8 mouse cellular contexts compared by ENCODE assay signal in the genomic region with DNA sequence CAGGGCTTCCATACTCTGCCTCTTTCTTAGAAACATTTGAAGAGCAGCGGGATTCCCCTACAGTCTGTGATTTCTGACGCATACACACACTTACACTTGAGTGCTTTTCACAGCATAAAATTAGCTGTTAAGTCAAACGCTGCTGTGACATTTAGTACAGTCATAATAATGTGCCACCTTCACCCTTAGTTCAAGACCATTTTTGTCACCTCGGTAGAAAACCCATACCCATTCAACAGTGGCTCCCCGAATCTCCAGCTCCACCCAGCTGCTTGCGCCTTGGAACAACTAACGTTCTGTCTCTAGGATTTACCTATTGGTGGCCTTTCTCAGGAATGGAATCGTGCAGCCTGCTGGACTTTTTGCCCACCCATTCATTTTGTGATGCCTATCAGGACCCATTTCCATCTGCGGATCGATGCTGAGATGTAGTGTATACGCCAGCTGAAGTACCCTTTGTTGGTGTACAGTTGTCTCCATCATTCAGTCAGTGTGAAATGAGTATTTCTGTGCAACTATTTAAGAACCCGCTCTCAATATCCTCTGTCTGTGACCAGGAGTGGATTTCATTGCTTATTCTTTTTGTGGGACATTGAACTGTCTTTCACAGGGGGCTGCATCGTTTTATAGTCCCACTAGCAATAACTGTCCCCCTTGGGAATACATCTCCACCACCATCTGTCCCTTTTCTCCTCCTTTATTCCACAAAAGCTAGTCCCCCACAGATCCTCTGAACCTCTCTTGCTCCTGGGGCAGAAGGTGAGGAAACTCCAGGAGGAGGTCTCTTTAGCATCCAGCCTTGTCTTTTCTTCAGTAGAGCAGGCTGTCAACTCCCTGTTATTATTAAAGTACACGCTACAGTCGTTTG. TPM values are rescaled to one million over a fixed set of nuclear protein-coding genes. Genes with fewer than 3 reads are reported as not detected.
DNase-seq lines count a peak whose midpoint lies in the region; ATAC-seq and TF ChIP-seq lines count a peak whose summit lies in the region.

No protein-coding gene starts in this region.

- WGBS in limb, embryonic 14.5 days, result 25% methylated on average over 15 of the region's 15 CpGs
- 32% methylated on average over 15 of the region's 15 CpGs for WGBS in stomach, embryonic 15.5 days

- no peaks in the 10 kb centered on the region for H3K36me3 ChIP-seq in limb, embryonic 14.5 days (ENCODE audit: control insufficient read depth, insufficient read depth, low read length)
- H3K36me3 ChIP-seq in stomach, embryonic 15.5 days, result no peaks in the 10 kb centered on the region

- TF ChIP-seq POLR2A in limb, embryonic 14.5 days (IDR thresholded peaks at IDR 0.05; ENCODE audit: borderline replicate concordance, extremely low read depth, insufficient read depth, insufficient read length), result no peak

- H3K4me2 ChIP-seq in limb, embryonic 14.5 days (replicated peaks; ENCODE audit: low read depth, low read length, severe bottlenecking), result peak overlapping the region; percentile 76
- H3K4me2 ChIP-seq in stomach, embryonic 15.5 days, result peak overlapping the region; percentile 89

- peak overlapping the region; percentile 82 for H3K27ac ChIP-seq in gastrocnemius, adult 2 months
- peak overlapping the region; percentile 93 for H3K27ac ChIP-seq in limb, embryonic 14.5 days (replicated peaks; ENCODE audit: low read depth, low read length)
- H3K27ac ChIP-seq in stomach, embryonic 15.5 days, result peak overlapping the region; percentile 98

- no peaks in the 10 kb centered on the region for H3K9me3 ChIP-seq in limb, embryonic 14.5 days (ENCODE audit: control insufficient read depth, low read length)
- no peaks in the 10 kb centered on the region for H3K9me3 ChIP-seq in stomach, embryonic 15.5 days

- peaks cover 40% of the 10 kb centered on the region for H3K4me1 ChIP-seq in limb, embryonic 14.5 days (ENCODE audit: control insufficient read depth, insufficient read depth, low read length)
- H3K4me1 ChIP-seq in stomach, embryonic 15.5 days, result peaks cover 38% of the 10 kb centered on the region

- intact Hi-C loops in gastrocnemius, adult 2 months (cut with DNase I), result no loop called here

- peak overlapping the region; percentile 79 for H3K4me3 ChIP-seq in gastrocnemius, adult 2 months
- H3K4me3 ChIP-seq in limb, embryonic 14.5 days (replicated peaks; ENCODE audit: low read length), result peak overlapping the region; percentile 39
- H3K4me3 ChIP-seq in stomach, embryonic 15.5 days (replicated peaks), result peak overlapping the region; percentile 47

- H3K27me3 ChIP-seq in limb, embryonic 14.5 days (ENCODE audit: control insufficient read depth, insufficient read depth, low read length), result no peaks in the 10 kb centered on the region
- no peaks in the 10 kb centered on the region for H3K27me3 ChIP-seq in stomach, embryonic 15.5 days (replicated peaks)

- no peak for TF ChIP-seq CTCF in gastrocnemius, adult 2 months (IDR thresholded peaks at IDR 0.05)

- H3K9ac ChIP-seq in limb, embryonic 14.5 days (ENCODE audit: low read depth, low read length, severe bottlenecking), result peak overlapping the region; percentile 26; the same call in 1 of the 2 replicates
- H3K9ac ChIP-seq in stomach, embryonic 15.5 days, result no peak overlapping the region

- DNase-seq in gastrocnemius, adult 2 months, result no peak
- no peak for DNase-seq in gastrocnemius, postnatal 10 days
- peak; percentile 32 for DNase-seq in thymus, postnatal 25 days
- no peak for DNase-seq in thymus, postnatal 0 days (ENCODE audit: low spot score)
- DNase-seq in limb, embryonic 14.5 days (ENCODE audit: low spot score), result no peak
- no peak for DNase-seq in ovary, postnatal 10 days (ENCODE audit: low spot score)
- no peak for DNase-seq in yolk sac, embryonic 10.5 days (ENCODE audit: low spot score)

- no peak for ATAC-seq in limb, embryonic 14.5 days (ENCODE audit: low FRiP score, low read depth)
- ATAC-seq in stomach, embryonic 15.5 days (ENCODE audit: insufficient read depth, low FRiP score, low read depth), result no peak

RNA-seq across cellular contexts. Expression of a gene that starts 10.1 kb away (rescaled TPM):
- 1 to 10 TPM; 7.4 to 9.1 TPM for total RNA-seq in gastrocnemius, adult 2 months (2021)
- total RNA-seq in gastrocnemius, postnatal 10 days (2021), result 10 to 100 TPM; 55.2 to 56.7 TPM
- polyA plus RNA-seq in thymus, postnatal 0 days (2015; fragmentation: Nextera tagmentation; extraction: Ambion mirVana), result 68.8 and 69.7 TPM in 2 replicates
- polyA plus RNA-seq in limb, embryonic 14.5 days (2012; rRNA removed), result 274 and 383 TPM in 2 replicates
- polyA plus RNA-seq in limb, embryonic 14.5 days (2014; fragmentation: Nextera tagmentation; extraction: Ambion mirVana), result 216 and 218 TPM in 2 replicates
- polyA plus RNA-seq in stomach, embryonic 15.5 days (2015; fragmentation: Nextera tagmentation; extraction: Ambion mirVana), result 266 and 297 TPM in 2 replicates

RNA-seq across cellular contexts. Expression of a gene that starts 49.5 kb away (rescaled TPM):
- total RNA-seq in gastrocnemius, adult 2 months (2021), result under 1 TPM in 1 of 2 experiments, not detected in 1; 0.13 TPM
- under 1 TPM; 0.33 to 0.61 TPM for total RNA-seq in gastrocnemius, postnatal 10 days (2021)
- 0.18 TPM in 2 replicates for polyA plus RNA-seq in thymus, postnatal 0 days (2015; fragmentation: Nextera tagmentation; extraction: Ambion mirVana)
- 0.76 and 0.80 TPM in 2 replicates for polyA plus RNA-seq in limb, embryonic 14.5 days (2012; rRNA removed)
- polyA plus RNA-seq in limb, embryonic 14.5 days (2014; fragmentation: Nextera tagmentation; extraction: Ambion mirVana), result 0.12 and 0.35 TPM in 2 replicates
- 0.12 and 0.15 TPM in 2 replicates for polyA plus RNA-seq in stomach, embryonic 15.5 days (2015; fragmentation: Nextera tagmentation; extraction: Ambion mirVana)
